Mouse (Mus musculus) MEL (cell line): ENCODE results near the gene Icam1. TPM values are rescaled to one million over a fixed set of nuclear protein-coding genes. Genes with fewer than 3 reads are reported as not detected.
"Not testable (repeated sequence)": the region's sequence is repeated elsewhere in the genome, so short reads cannot be mapped to it uniquely, and the experiment has no call there.

Experiments
- DNase-seq: peaks from one replicate; pipeline ENCODE4 v3.0.0; 2011; ENCODE audit warnings: low read depth, low spot score
- H3K27ac ChIP-seq: 2 replicates; pipeline ENCODE4 v1.5.1; 2012; ENCODE audit warnings: low read depth, mild to moderate bottlenecking, control low read depth, low read length, moderate library complexity; ENCODE audit not compliant: control insufficient read depth
- H3K27me3 ChIP-seq, 2 experiments: fragments of 150-350 bp in 1 of 2; sonication (generic) in 1 of 2; 2 replicates each; pipeline ENCODE4 v1.6.1; 2012; ENCODE audit warnings: low read length in 2 of 2, mild to moderate bottlenecking in 2 of 2, improper control_type of control experiment in 1 of 2, moderate library complexity in 1 of 2; ENCODE audit not compliant: insufficient read depth in 2 of 2, control insufficient read depth in 1 of 2
- H3K36me3 ChIP-seq, 2 experiments: 2 replicates each; pipeline ENCODE4 v1.6.1; 2012 to 2014; ENCODE audit warnings: low read length in 2 of 2, improper control_type of control experiment in 1 of 2, inconsistent platforms in 1 of 2, mild to moderate bottlenecking in 1 of 2; ENCODE audit not compliant: insufficient read depth in 2 of 2, control insufficient read depth in 1 of 2
- H3K4me1 ChIP-seq, 2 experiments: fragments of 150-350 bp in 1 of 2; sonication (generic) in 1 of 2; 2 replicates each; pipeline ENCODE4 v1.6.1; 2012; ENCODE audit warnings: low read length in 2 of 2, improper control_type of control experiment in 1 of 2, mild to moderate bottlenecking in 1 of 2; ENCODE audit not compliant: insufficient read depth in 2 of 2, control insufficient read depth in 1 of 2
- H3K4me3 ChIP-seq, 2 experiments: fragments of 150-350 bp in 1 of 2; sonication (generic) in 1 of 2; 2 replicates each; pipeline ENCODE4 v1.5.1; 2012; ENCODE audit warnings: low read depth in 2 of 2, low read length in 2 of 2, mild to moderate bottlenecking in 2 of 2, moderate library complexity in 2 of 2, control low read depth in 1 of 2, improper control_type of control experiment in 1 of 2; ENCODE audit not compliant: control insufficient read depth in 1 of 2, insufficient read depth in 1 of 2
- H3K79me2 ChIP-seq: 2 replicates; pipeline ENCODE4 v1.6.1; 2012; ENCODE audit warnings: mild to moderate bottlenecking, low read length, moderate library complexity; ENCODE audit not compliant: control insufficient read depth, poor library complexity, insufficient read depth
- H3K9ac ChIP-seq: 2 replicates; pipeline ENCODE4 v1.6.1; 2012; ENCODE audit warnings: low read depth, mild to moderate bottlenecking, control low read depth, low read length, moderate library complexity; ENCODE audit not compliant: control insufficient read depth, poor library complexity, severe bottlenecking
- H3K9me3 ChIP-seq: fragments of 150-350 bp; sonication (generic); replicated peaks from 2 replicates; pipeline ENCODE4 v1.6.1; 2012; ENCODE audit warnings: mild to moderate bottlenecking, low read length, improper control_type of control experiment, moderate library complexity; ENCODE audit not compliant: insufficient read depth
- CTCF ChIP-seq, 3 experiments: IDR thresholded peaks in 2 of 3; conservative IDR thresholded peaks in 1 of 3; 2 replicates each; pipeline ENCODE4 v1.5.1; 2011 to 2012; ENCODE audit warnings: low read length in 3 of 3, low read depth in 2 of 3, mild to moderate bottlenecking in 2 of 3, improper control_type of control experiment in 1 of 3, inconsistent platforms in 1 of 3, mixed read lengths in 1 of 3, moderate library complexity in 1 of 3; ENCODE audit not compliant: control insufficient read depth in 1 of 3, insufficient read depth in 1 of 3, poor library complexity in 1 of 3, severe bottlenecking in 1 of 3
- ELF1 ChIP-seq: IDR thresholded peaks from 2 replicates; pipeline ENCODE4 v1.6.1; 2014; ENCODE audit warnings: low read depth, mild to moderate bottlenecking, inconsistent platforms, low read length, improper control_type of control experiment, moderate library complexity
- GABPA ChIP-seq: IDR thresholded peaks from 2 replicates; pipeline ENCODE4 v1.6.1; 2012; ENCODE audit warnings: low read depth, mild to moderate bottlenecking, inconsistent platforms, low read length, improper control_type of control experiment, moderate library complexity
- GATA1 ChIP-seq: IDR thresholded peaks from 2 replicates; pipeline ENCODE4 v1.6.1; 2011; ENCODE audit warnings: low read depth, low read length, improper control_type of control experiment
- JUND ChIP-seq: IDR thresholded peaks from 2 replicates; pipeline ENCODE4 v1.6.1; 2011; ENCODE audit warnings: low read depth, mild to moderate bottlenecking, improper control_type of control experiment, low read length
- KAT2A ChIP-seq: conservative IDR thresholded peaks from 2 replicates; pipeline ENCODE4 v1.6.1; 2012; ENCODE audit warnings: low read depth, low read length, improper control_type of control experiment, inconsistent platforms
- MAFK ChIP-seq: IDR thresholded peaks from 2 replicates; pipeline ENCODE4 v1.6.1; 2011; ENCODE audit warnings: low read depth, mild to moderate bottlenecking, low read length, improper control_type of control experiment, borderline replicate concordance
- MAX ChIP-seq: IDR thresholded peaks from 2 replicates; pipeline ENCODE4 v1.6.1; 2011; ENCODE audit warnings: low read length, improper control_type of control experiment
- MEF2A ChIP-seq: IDR thresholded peaks from 2 replicates; pipeline ENCODE4 v1.6.1; 2014; ENCODE audit warnings: low read depth, mild to moderate bottlenecking, inconsistent platforms, low read length, improper control_type of control experiment; ENCODE audit not compliant: poor library complexity, insufficient replicate concordance, severe bottlenecking; ENCODE audit errors: extremely low read depth
- POLR2A ChIP-seq, 2 experiments: IDR thresholded peaks; 2 replicates each; pipeline ENCODE4 v1.6.1; 2011 to 2012; ENCODE audit warnings: low read length in 2 of 2, mild to moderate bottlenecking in 2 of 2, control low read depth in 1 of 2, improper control_type of control experiment in 1 of 2, low read depth in 1 of 2, moderate library complexity in 1 of 2; ENCODE audit not compliant: control insufficient read depth in 1 of 2, insufficient read depth in 1 of 2, poor library complexity in 1 of 2
- POLR2AphosphoS5 ChIP-seq: IDR thresholded peaks from 2 replicates; pipeline ENCODE4 v1.6.1; 2012; ENCODE audit warnings: low read depth, borderline replicate concordance, mild to moderate bottlenecking, inconsistent platforms, low read length, moderate library complexity, mixed read lengths
- RCOR1 ChIP-seq: IDR thresholded peaks from 2 replicates; pipeline ENCODE4 v1.6.1; 2012; ENCODE audit warnings: low read depth, mild to moderate bottlenecking, inconsistent platforms, low read length, improper control_type of control experiment
- TBP ChIP-seq: IDR thresholded peaks from 2 replicates; pipeline ENCODE4 v1.8.0; 2011; ENCODE audit warnings: low read depth, low read length, improper control_type of control experiment
- USF1 ChIP-seq: IDR thresholded peaks from 2 replicates; pipeline ENCODE4 v1.6.1; 2014; ENCODE audit warnings: low read depth, mild to moderate bottlenecking, inconsistent platforms, low read length, improper control_type of control experiment, moderate library complexity
- ZC3H11A ChIP-seq: IDR thresholded peaks from 2 replicates; pipeline ENCODE4 v1.6.1; 2012; ENCODE audit warnings: low read depth, mild to moderate bottlenecking, inconsistent platforms, low read length, improper control_type of control experiment
- ZKSCAN1 ChIP-seq: IDR thresholded peaks from 2 replicates; pipeline ENCODE4 v1.6.1; 2012; ENCODE audit warnings: low read depth, mild to moderate bottlenecking, inconsistent platforms, low read length, improper control_type of control experiment, moderate library complexity
- polyA plus RNA-seq, 2 experiments: library from polyadenylated mRNA; stranded (reverse) in 1 of 2; unstranded in 1 of 2; fragments of >175 nt in 1 of 2; fragments of >200 nt in 1 of 2; gene quantifications; 2 replicates each; pipeline versions ENCODE4 v1.2.1 to v1.2.4; 2012; ENCODE audit warnings: low replicate concordance in 2 of 2, low read depth in 1 of 2; ENCODE audit not compliant: insufficient read length in 2 of 2, insufficient read depth in 1 of 2, missing spikeins in 1 of 2
- total RNA-seq: library from RNA; depleted of rRNA; stranded (reverse); fragments of 300-350 nt; gene quantifications from 2 replicates; pipeline ENCODE4 v1.2.3, GENCODE M21; 2012

Gene Icam1
- total and polyA plus RNA-seq, 3 experiments, result 26.0 to 31.0 TPM; not detected in 1

DNA sequence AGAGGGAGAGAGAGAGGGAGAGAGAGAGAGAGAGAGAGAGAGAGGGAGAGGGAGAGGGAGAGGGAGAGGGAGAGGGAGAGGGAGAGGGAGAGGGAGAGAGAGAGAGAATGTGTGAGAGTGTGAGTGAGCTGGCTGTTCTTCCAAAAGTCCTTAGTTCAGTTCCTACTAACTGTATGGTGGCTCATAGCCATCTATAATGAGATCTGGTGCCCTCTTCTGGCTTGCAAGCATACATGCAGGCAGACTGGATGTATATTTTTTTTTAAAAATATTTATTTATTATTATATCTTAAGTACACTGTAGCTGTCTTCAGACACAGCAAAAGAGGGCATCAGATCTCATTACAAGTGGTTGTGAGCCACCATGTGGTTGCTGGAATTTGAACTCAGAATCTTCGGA, 17.4 kb upstream of the Icam1 start:
- H3K36me3 ChIP-seq, result peaks cover 0 to 20% of the 10 kb centered on the region in 2 experiments; a peak in 2 of 4 replicates
- not testable (repeated sequence) for H3K9ac ChIP-seq, H3K9me3 ChIP-seq, H3K27me3 ChIP-seq, H3K27ac ChIP-seq, H3K79me2 ChIP-seq, H3K4me3 ChIP-seq
- peak; percentile 87 for DNase-seq
- H3K4me1 ChIP-seq, result peaks cover 9 to 16% of the 10 kb centered on the region in 2 experiments
- TF ChIP-seq TBP, result peak; percentile 60; the same call in 1 of the 2 replicates
- TF ChIP-seq POLR2A (IDR thresholded peaks at IDR 0.05; ENCODE audit: control insufficient read depth in 1 of 2, insufficient read depth in 1 of 2, low read depth in 1 of 2, low read length in 2 of 2, poor library complexity in 1 of 2), result 0 out of 4 replicates have a peak, but pooled peaks of 1 of the 2 experiments have one; percentile 3
- TF ChIP-seq CTCF (IDR thresholded peaks at IDR 0.05 in 2 of 3, conservative IDR thresholded peaks at IDR 0.05 in 1 of 3; ENCODE audit: control insufficient read depth in 1 of 3, insufficient read depth in 1 of 3, low read depth in 2 of 3, low read length in 3 of 3, poor library complexity in 1 of 3, severe bottlenecking in 1 of 3), result peak in 2 of 3 experiments; percentile 65 to 69; a peak in 4 of 6 replicates

DNA sequence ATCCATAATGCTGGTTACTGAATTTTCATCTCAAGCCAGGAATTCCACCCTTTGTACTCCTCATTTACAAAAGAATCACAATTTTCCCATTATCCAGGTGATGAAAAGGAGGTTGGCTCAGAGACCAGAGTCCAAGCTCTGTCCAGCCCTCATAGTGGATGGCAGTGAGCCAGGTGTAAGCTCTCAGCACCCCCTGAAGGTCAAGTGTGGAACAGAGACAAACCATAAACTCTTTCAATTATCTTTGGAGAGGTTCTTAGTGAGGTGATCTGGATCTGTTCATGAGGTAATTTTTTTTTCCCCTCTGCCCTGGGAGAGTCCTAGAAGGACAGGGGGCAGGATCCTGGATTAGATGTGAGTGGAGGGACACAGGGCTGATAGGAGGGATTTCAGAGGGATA, 15.0 kb upstream of the Icam1 start:
- Histone ChIP-seq H3K4me3 (no peak overlapping the region), H3K79me2 (peaks cover 9% of the 10 kb centered on the region), H3K4me1 (peaks cover 9 to 20% of the 10 kb centered on the region in 2 experiments), H3K9ac (no peak overlapping the region), H3K27me3 (no peaks in the 10 kb centered on the region), H3K36me3 (peaks cover 3 to 26% of the 10 kb centered on the region in 2 experiments), H3K27ac (no peak overlapping the region), H3K9me3 (no peaks in the 10 kb centered on the region)
- DNase-seq, result peak; percentile 59
- peak in 2 of 3 experiments; percentile 46 to 55; a peak in 4 of 6 replicates for TF ChIP-seq CTCF (IDR thresholded peaks at IDR 0.05 in 2 of 3, conservative IDR thresholded peaks at IDR 0.05 in 1 of 3; ENCODE audit: control insufficient read depth in 1 of 3, insufficient read depth in 1 of 3, low read depth in 2 of 3, low read length in 3 of 3, poor library complexity in 1 of 3, severe bottlenecking in 1 of 3)
- TF ChIP-seq MAX, result no peak

GRCm38 (mm10) chr9:21001651-21002200, 14.1 kb upstream of the Icam1 start:
- Histone ChIP-seq H3K79me2 (peaks cover 9% of the 10 kb centered on the region), H3K9ac (peak overlapping the region; percentile 19), H3K27me3 (no peaks in the 10 kb centered on the region), H3K36me3 (peaks cover 3 to 24% of the 10 kb centered on the region in 2 experiments), H3K4me1 (peaks cover 9 to 20% of the 10 kb centered on the region in 2 experiments), H3K27ac (no peak overlapping the region), H3K4me3 (peak overlapping the region in 1 of 2 experiments; percentile 65; a peak in 2 of 4 replicates), H3K9me3 (no peaks in the 10 kb centered on the region)
- peak; percentile 68 for DNase-seq
- TF ChIP-seq KAT2A, result no peak
- TF ChIP-seq GATA1, result 0 out of 2 replicates have a peak, but pooled peaks have one; percentile 41

GRCm38 (mm10) chr9:21002270-21002626, 13.5 kb upstream of the Icam1 start:
- Histone ChIP-seq H3K27me3 (no peaks in the 10 kb centered on the region), H3K9ac (peak overlapping the region; percentile 70), H3K79me2 (peaks cover 9% of the 10 kb centered on the region), H3K4me1 (peaks cover 7 to 20% of the 10 kb centered on the region in 2 experiments), H3K27ac (peak overlapping the region; percentile 64), H3K9me3 (no peaks in the 10 kb centered on the region), H3K4me3 (peak overlapping the region; percentile 65 to 69), H3K36me3 (peaks cover 3 to 19% of the 10 kb centered on the region in 2 experiments)
- no peak for TF ChIP-seq ZC3H11A
- no peak for TF ChIP-seq ZKSCAN1
- no peak for TF ChIP-seq RCOR1
- no peak for TF ChIP-seq MAFK
- no peak for TF ChIP-seq JUND
- no peak for TF ChIP-seq MEF2A
- no peak for TF ChIP-seq POLR2A (IDR thresholded peaks at IDR 0.05; ENCODE audit: control insufficient read depth in 1 of 2, insufficient read depth in 1 of 2, low read depth in 1 of 2, low read length in 2 of 2, poor library complexity in 1 of 2)
- TF ChIP-seq GABPA, result no peak
- no peak for TF ChIP-seq TBP
- TF ChIP-seq CTCF (IDR thresholded peaks at IDR 0.05 in 2 of 3, conservative IDR thresholded peaks at IDR 0.05 in 1 of 3; ENCODE audit: control insufficient read depth in 1 of 3, insufficient read depth in 1 of 3, low read depth in 2 of 3, low read length in 3 of 3, poor library complexity in 1 of 3, severe bottlenecking in 1 of 3), result no peak
- TF ChIP-seq POLR2AphosphoS5, result no peak
- TF ChIP-seq ELF1, result no peak
- TF ChIP-seq USF1, result no peak
- DNase-seq, result no peak
